Mouse (Mus musculus) midbrain, embryonic 11.5 days (tissue): ENCODE data around the gene Fsd1. TPM values are rescaled to one million over a fixed set of nuclear protein-coding genes. Genes with fewer than 3 reads are reported as not detected.
A peak's percentile ranks its signal among the peaks of the same experiment; 100 is the strongest.

Experiments
- ATAC-seq: fragments of 200-750 bp; cut with Nextera tagmentation; 2 replicates; pipeline ENCODE4 v1.8.0; 2017; ENCODE audit warnings: moderate TSS enrichment, moderate library complexity; ENCODE audit not compliant: low FRiP score
- DNase-seq: peaks from one replicate; pipeline ENCODE4 v3.0.0; 2015; ENCODE audit warnings: low spot score; ENCODE audit errors: missing footprints
- H3K27ac ChIP-seq: fragments of 300-500 bp; sonication (generic); 2 replicates; pipeline ENCODE4 v1.5.1; 2014; ENCODE audit warnings: low read depth, low read length
- H3K27me3 ChIP-seq: fragments of 300-500 bp; sonication (generic); 2 replicates; pipeline ENCODE4 v1.6.1; 2014; ENCODE audit warnings: mild to moderate bottlenecking, low read length, moderate library complexity, mixed read lengths; ENCODE audit not compliant: control insufficient read depth, insufficient read depth
- H3K36me3 ChIP-seq: fragments of 300-500 bp; sonication (generic); 2 replicates; pipeline ENCODE4 v1.6.1; 2014; ENCODE audit warnings: mild to moderate bottlenecking, low read length, moderate library complexity, mixed read lengths; ENCODE audit not compliant: control insufficient read depth, insufficient read depth
- H3K4me1 ChIP-seq: fragments of 300-500 bp; sonication (generic); 2 replicates; pipeline ENCODE4 v1.6.1; 2014; ENCODE audit warnings: low read length; ENCODE audit not compliant: control insufficient read depth, insufficient read depth
- H3K4me2 ChIP-seq: fragments of 300-500 bp; sonication (generic); 2 replicates; pipeline ENCODE4 v1.6.1; 2014; ENCODE audit warnings: mild to moderate bottlenecking, moderate library complexity
- H3K4me3 ChIP-seq: fragments of 300-500 bp; sonication (generic); 2 replicates; pipeline ENCODE4 v1.5.1; 2014; ENCODE audit warnings: low read depth, low read length
- H3K9ac ChIP-seq: fragments of 300-500 bp; sonication (generic); 2 replicates; pipeline ENCODE4 v1.6.1; 2014; ENCODE audit warnings: low read length
- H3K9me3 ChIP-seq: fragments of 300-500 bp; sonication (generic); 2 replicates; pipeline ENCODE4 v1.6.1; 2016; ENCODE audit warnings: low read length; ENCODE audit not compliant: control insufficient read depth
- WGBS: fragments of 180-500 bp; shearing (Covaris S2); extraction: QIAGEN DNeasy Blood & Tissue Kit; methylation state at CpG from one replicate; pipeline ENCODE4 v1.1.7; 2014; 5-methylcytosine and 5-hydroxymethylcytosine counted together
- polyA plus RNA-seq: library from polyadenylated mRNA; unstranded; fragments of >200 nt; fragmentation: Nextera tagmentation; extraction: Ambion mirVana; gene quantifications from 2 replicates; pipeline ENCODE4 v1.2.1, GENCODE M21; 2014

Fsd1 gene
- polyA plus RNA-seq, 1 experiment from 2014 or later, result 61.2 TPM

DNA sequence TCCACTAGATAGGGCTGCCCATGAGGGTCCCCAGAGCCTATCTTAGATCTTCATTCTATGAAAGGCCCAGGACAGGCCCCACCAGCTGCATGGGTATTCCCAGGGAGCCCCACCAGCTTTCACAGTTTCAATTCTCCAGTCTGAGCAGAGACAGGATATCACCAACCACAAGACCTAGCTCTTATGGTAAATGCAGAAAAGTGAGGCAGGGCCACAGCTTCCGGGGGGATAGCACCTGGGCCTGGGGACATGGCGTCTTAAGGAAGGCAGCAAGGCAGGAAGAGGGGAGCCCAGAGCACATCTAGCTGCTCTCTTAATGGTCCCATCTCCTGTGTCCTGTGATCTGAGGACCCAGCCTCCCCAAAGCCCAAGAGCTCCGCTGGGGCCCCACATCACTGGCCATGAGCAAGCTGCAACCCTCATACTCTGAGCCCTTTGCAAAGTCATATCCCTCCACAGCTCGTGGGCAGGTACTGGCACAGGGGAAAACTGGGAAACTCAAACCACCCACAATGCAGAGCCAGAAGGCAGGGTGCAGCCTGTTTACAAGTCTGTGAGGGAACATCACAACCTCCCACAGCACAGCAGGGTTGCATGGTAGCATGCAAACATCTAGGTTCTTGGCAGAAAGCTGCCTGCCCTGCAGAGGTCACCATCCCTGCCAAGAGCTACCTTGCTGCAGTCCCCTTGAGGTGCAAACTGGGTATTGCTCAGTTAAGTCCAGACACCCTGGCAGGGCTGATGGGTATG is 35.0 kb downstream of the Fsd1 start:
- Histone ChIP-seq H3K9ac (peak overlapping the region; percentile 18; the same call in 1 of the 2 replicates), H3K27me3 (no peaks in the 10 kb centered on the region), H3K36me3 (peaks cover 15% of the 10 kb centered on the region; the same call in 1 of the 2 replicates), H3K4me3 (no peak overlapping the region), H3K9me3 (no peaks in the 10 kb centered on the region), H3K27ac (no peak overlapping the region), H3K4me2 (no peak overlapping the region), H3K4me1 (peaks cover 7% of the 10 kb centered on the region)
- WGBS, result 91% methylated on average over 4 of the region's 4 CpGs
- DNase-seq (no peak), ATAC-seq (no peak)

DNA sequence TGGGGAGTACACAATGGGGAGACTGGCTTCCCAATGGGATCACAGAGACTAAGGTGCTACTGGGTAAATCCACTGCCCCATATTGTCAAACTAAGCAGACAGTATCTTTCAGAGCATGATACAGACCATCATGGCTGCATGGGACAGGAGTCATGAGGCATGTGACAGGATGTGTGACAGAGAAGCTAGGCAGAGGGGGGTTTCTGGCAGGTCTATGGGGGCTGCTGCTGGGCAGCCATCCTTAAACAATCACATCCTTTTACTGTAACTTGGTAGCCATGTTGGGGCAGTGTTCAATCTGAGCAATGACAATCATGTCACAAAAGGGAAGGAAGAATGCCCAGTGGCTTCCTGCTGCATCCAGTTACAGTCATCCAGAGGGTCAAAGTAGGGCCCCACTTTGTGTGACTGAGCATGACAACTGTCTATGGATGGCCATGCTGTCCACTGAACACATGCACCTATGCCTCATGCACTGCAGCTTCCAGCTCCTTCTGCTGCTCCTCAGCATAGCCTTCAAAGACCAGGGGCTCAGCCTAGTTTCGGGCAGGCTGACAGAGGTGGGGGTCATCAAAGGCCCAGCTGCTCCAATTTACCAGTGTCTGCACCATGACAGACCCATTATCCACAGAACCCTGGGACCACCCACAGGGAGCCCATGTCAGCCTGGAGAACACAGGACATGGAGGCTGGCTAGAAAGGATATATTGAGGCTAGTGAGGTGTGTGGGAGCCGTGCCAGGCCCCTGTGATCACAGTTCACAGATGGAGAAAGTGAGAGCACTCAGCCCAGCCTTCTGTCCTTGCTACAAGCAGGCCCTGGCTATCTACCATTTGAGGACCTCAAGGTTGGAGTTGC is 36.1 kb downstream of the Fsd1 start:
- Histone ChIP-seq H3K4me1 (peaks cover 7% of the 10 kb centered on the region), H3K9me3 (no peaks in the 10 kb centered on the region), H3K9ac (no peak overlapping the region), H3K27ac (no peak overlapping the region; the same call in 1 of the 2 replicates), H3K27me3 (no peaks in the 10 kb centered on the region), H3K36me3 (peaks cover 9% of the 10 kb centered on the region; the same call in 1 of the 2 replicates), H3K4me3 (no peak overlapping the region), H3K4me2 (no peak overlapping the region)
- WGBS, result 67% methylated on average over 2 of the region's 2 CpGs
- no peak for DNase-seq
- ATAC-seq, result no peak

DNA sequence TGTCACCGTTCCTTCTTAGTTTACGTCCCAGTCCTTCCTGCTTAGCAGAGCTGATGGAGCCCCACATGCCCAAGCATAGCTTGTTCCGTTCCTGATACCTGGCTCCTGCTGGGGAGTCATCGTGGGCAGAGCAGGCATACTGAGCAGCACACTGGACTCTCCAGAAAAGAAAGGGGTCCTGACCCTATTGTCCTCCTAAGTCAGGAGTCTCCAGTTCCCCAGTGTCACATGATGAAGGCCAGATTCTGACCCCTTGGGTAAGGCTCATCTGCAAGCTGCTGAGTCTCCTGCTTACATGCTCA is 36.6 kb downstream of the Fsd1 start:
- peaks cover 4% of the 10 kb centered on the region; the same call in 1 of the 2 replicates for H3K36me3 ChIP-seq

DNA sequence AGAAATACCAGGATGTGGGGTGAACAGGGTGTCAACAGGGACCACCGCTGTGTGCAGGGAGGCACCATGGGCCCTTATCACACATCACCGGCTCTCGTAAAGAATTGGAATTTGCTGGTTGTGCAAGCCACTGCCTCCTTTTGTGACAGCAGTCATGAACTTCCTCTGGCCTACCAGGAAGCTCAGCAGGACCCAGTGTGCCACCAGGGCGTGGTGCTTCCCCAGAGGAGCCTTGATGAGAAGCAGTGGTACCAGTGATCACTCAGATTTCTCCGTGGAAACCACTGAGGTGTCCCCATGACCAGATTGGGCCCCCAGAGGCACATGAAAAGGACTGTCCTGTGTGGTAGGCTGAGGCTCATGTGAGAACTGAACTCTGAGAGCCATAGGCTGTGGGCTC is 37.1 kb downstream of the Fsd1 start:
- H3K4me3 ChIP-seq, result no peak overlapping the region
- no peak overlapping the region for H3K9ac ChIP-seq
- no peak for DNase-seq
- WGBS, result 91% methylated on average over 5 of the region's 5 CpGs
- H3K4me1 ChIP-seq, result peaks cover 7% of the 10 kb centered on the region
- no peaks in the 10 kb centered on the region for H3K27me3 ChIP-seq
- H3K27ac ChIP-seq, result no peak overlapping the region
- H3K36me3 ChIP-seq, result peaks cover 1% of the 10 kb centered on the region; the same call in 1 of the 2 replicates
- no peak for ATAC-seq
- no peak overlapping the region for H3K4me2 ChIP-seq
- no peaks in the 10 kb centered on the region for H3K9me3 ChIP-seq

More for the DNA sequence above, 36.6 kb downstream of the Fsd1 start:
- Histone ChIP-seq H3K4me3 (no peak overlapping the region), H3K4me2 (no peak overlapping the region), H3K9ac (no peak overlapping the region), H3K4me1 (peaks cover 7% of the 10 kb centered on the region), H3K9me3 (no peaks in the 10 kb centered on the region), H3K27me3 (no peaks in the 10 kb centered on the region), H3K27ac (no peak overlapping the region)
- ATAC-seq (no peak), DNase-seq (no peak)
- WGBS, result 84% methylated on average over 4 of the region's 4 CpGs

DNA sequence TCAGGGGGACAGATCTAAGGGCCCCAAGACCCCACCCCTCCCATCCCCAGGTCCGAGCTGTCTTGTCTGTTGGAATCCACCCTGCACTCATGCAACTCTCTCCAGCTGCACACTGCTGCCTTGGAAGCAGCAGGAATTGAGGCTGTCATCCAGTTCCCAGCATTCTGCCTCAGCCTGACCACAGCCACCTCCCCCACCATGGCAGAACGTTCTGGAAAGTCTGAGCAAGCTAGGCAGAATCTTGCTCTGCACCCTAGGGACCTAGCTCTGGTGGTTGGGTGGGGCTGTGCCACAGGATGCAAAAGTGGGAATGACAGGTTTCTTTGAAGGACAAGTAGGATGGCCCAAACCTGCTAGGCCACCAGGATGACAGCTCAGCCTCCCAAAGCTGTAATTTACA is 38.2 kb downstream of the Fsd1 start:
- H3K9ac ChIP-seq, result no peak overlapping the region
- no peak overlapping the region for H3K4me2 ChIP-seq
- no peaks in the 10 kb centered on the region for H3K9me3 ChIP-seq
- no peak overlapping the region for H3K4me3 ChIP-seq
- ATAC-seq (no peak), DNase-seq (no peak)
- H3K27ac ChIP-seq, result no peak overlapping the region
- no peaks in the 10 kb centered on the region for H3K36me3 ChIP-seq
- H3K4me1 ChIP-seq, result peaks cover 7% of the 10 kb centered on the region
- H3K27me3 ChIP-seq, result no peaks in the 10 kb centered on the region
- WGBS, result 60% methylated on average over 2 of the region's 2 CpGs

DNA sequence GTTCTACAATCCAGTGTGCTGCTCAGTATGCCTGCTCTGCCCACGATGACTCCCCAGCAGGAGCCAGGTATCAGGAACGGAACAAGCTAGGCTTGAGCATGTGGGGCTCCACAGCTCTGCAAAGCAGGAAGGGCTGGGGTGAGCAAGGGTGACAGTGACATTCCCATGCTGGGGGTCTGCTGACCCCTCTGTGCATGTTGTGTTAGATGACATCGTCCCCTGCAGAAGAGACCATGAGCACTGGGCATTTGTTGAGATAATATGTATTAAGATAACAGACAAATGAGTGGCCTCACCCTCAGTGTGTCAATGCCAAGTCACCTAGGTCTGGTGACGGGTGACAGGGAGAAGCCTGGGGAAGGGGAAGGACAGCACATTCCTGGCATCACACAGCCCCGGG is 38.6 kb downstream of the Fsd1 start:
- WGBS, result 84% methylated on average over 5 of the region's 5 CpGs
- Histone ChIP-seq H3K4me2 (no peak overlapping the region), H3K27me3 (no peaks in the 10 kb centered on the region), H3K9me3 (no peaks in the 10 kb centered on the region), H3K36me3 (no peaks in the 10 kb centered on the region), H3K4me3 (no peak overlapping the region), H3K9ac (no peak overlapping the region), H3K4me1 (peaks cover 7% of the 10 kb centered on the region), H3K27ac (no peak overlapping the region)
- DNase-seq, result no peak
- no peak for ATAC-seq

DNA sequence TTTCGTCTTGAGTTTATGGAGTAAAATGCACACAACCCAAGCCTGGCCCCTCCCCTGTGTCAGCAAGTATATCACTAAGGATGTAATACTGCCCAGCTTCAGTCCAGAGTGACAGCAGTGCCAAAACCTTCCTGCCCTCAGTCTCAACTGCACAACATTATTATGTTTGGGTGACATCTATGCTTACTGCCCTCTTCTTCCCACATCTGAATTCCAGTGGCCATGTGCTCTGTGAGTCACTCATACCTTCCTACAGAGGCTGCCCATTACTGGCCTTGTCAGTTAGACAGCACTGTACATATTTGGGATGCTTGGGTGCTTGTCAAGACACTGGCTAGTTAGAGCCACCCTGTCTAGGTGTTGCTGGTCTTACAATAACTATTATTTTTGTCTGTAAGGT is 40.0 kb downstream of the Fsd1 start:
- 96% methylated on average over 1 of the region's 1 CpGs for WGBS

DNA sequence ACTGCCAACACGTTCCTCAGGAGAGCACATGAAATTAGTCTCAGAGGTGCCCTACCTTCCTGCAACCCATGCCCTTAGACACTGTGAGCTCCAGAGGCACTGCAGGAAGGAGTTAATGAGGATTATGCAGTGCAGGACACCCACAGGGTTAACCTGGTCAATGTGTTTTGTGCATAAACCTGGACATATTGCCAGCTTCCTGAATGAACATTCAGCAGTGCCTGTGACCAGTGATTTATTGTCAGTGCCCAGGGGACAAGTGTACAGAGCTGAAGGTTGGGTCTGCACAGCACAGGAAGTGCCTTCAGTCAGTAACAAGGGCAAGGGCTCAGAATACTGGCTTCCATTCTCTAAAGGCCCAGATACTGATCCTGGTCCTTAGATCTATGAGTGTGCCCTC is 40.6 kb downstream of the Fsd1 start:
- H3K9me3 ChIP-seq, result no peaks in the 10 kb centered on the region
- no peaks in the 10 kb centered on the region for H3K27me3 ChIP-seq
- H3K9ac ChIP-seq, result no peak overlapping the region
- DNase-seq, result no peak
- no peak overlapping the region for H3K4me3 ChIP-seq
- no peak overlapping the region for H3K27ac ChIP-seq
- peaks cover 7% of the 10 kb centered on the region for H3K4me1 ChIP-seq
- no peak for ATAC-seq
- H3K36me3 ChIP-seq, result no peaks in the 10 kb centered on the region
- no peak overlapping the region for H3K4me2 ChIP-seq
- 73% methylated on average over 1 of the region's 1 CpGs for WGBS

More for the DNA sequence above, 40.0 kb downstream of the Fsd1 start:
- Histone ChIP-seq H3K4me2 (no peak overlapping the region), H3K9me3 (no peaks in the 10 kb centered on the region), H3K36me3 (no peaks in the 10 kb centered on the region), H3K27ac (no peak overlapping the region), H3K4me1 (peaks cover 7% of the 10 kb centered on the region), H3K4me3 (no peak overlapping the region), H3K9ac (no peak overlapping the region), H3K27me3 (no peaks in the 10 kb centered on the region)
- no peak for DNase-seq
- ATAC-seq, result no peak

DNA sequence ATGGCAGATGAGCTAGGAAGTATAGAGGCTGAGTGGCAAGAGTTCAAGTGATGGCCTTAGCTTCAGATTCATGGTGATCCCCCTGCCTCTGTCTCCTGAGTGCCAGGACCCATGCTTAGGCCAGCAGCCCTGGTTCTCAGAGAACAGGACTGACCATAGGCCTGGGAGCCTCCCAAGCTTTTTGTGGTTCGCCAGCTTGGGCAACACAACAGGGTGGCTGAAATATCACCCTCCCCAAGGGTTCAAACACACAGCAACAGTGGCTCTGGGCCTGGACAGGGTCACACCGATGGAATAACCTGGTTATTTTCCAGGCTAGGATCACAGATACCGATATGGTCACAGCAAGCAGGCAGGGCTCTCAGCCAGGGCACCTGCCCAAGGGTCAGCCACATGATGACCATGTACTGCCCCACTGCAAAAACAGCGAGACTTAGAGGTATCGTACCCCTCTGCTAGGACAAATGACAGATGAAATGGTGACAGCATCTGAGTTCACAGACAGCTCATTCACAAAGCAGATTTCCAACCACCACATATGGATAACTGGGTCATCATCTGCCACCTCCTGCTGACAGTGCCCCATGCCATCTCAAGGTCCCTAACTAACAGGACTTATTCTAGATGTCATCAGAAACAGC is 41.6 kb downstream of the Fsd1 start:
- Histone ChIP-seq H3K4me2 (no peak overlapping the region), H3K9me3 (no peaks in the 10 kb centered on the region), H3K27me3 (no peaks in the 10 kb centered on the region), H3K36me3 (no peaks in the 10 kb centered on the region), H3K27ac (no peak overlapping the region), H3K4me3 (no peak overlapping the region), H3K4me1 (peaks cover 5% of the 10 kb centered on the region), H3K9ac (no peak overlapping the region)
- WGBS, result 95% methylated on average over 5 of the region's 5 CpGs
- no peak for DNase-seq
- no peak for ATAC-seq
